15 mouse cellular contexts compared by ENCODE assay signal in the genomic region with DNA sequence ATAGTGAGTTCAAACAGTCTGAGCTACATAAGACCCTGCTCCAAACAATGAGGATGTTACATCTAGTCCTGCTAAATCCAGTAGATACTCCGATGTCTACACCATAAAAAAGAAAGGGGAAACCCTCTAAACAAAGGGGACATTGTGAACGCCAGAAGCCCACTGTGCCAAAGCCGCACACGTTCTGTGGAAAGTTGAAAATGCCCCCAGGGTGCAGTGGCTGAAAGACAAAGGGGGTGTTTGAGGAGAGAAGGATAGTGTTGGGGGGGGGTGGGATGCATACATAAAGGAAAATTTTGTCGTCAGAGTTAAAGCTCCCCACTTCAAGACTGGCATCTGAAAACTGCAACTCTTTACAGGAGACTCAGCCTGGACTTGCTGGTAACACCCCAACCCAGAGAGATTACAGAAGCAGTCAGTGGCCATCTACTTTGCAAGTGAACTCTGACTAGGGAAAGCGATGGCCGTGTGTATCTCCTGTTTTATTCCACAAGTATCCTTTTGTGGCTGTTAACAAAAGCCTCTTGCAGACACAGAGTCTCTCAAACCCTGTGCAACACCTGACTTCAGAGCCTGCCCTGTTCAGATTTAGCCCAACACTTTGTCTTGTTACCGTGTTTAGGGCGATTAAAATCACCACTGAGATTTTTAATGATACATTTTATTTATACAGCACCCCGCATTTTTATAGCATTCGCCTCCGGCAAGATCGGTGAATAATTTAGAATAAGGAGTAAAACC. TPM values are rescaled to one million over a fixed set of nuclear protein-coding genes. Genes with fewer than 3 reads are reported as not detected.
A peak's percentile ranks its signal among the peaks of the same experiment; 100 is the strongest.
DNase-seq lines count a peak whose midpoint lies in the region; ATAC-seq lines count a peak whose summit lies in the region.
"Had no signal": no experiment of that assay in that cellular context is flagged by ENCODE, and none has a peak within 500 bp of the region (broad histone marks: within the 10 kb centered on the region; RNA-seq: fewer than 3 reads in every experiment).

No protein-coding gene starts in this region.

- H3K4me2 ChIP-seq in heart, embryonic 11.5 days, result no peak overlapping the region
- H3K4me2 ChIP-seq in embryonic facial prominence, embryonic 14.5 days (ENCODE audit: low read depth, low read length), result no peak overlapping the region
- no peak overlapping the region for H3K4me2 ChIP-seq in midbrain, embryonic 11.5 days
- H3K4me2 ChIP-seq: embryonic facial prominence, embryonic 15.5 days had no signal

- intact Hi-C loops in heart, postnatal 14 days (cut with DNase I), result no loop called here

- no peak overlapping the region for H3K9ac ChIP-seq in heart, embryonic 11.5 days (ENCODE audit: low read depth, low read length)
- no peak overlapping the region for H3K9ac ChIP-seq in embryonic facial prominence, embryonic 14.5 days (ENCODE audit: low read depth, low read length)
- peak overlapping the region; percentile 16; the same call in 1 of the 2 replicates for H3K9ac ChIP-seq in midbrain, embryonic 11.5 days (ENCODE audit: low read length)
- H3K9ac ChIP-seq: embryonic facial prominence, embryonic 15.5 days; liver, postnatal 0 days had no signal

- 0 out of 2 replicates have a peak overlapping the region, but pooled peaks have one; percentile 2 for H3K27ac ChIP-seq in heart, embryonic 11.5 days (ENCODE audit: low read depth, low read length)
- no peak overlapping the region for H3K27ac ChIP-seq in embryonic facial prominence, embryonic 14.5 days (replicated peaks; ENCODE audit: low read depth, low read length)
- H3K27ac ChIP-seq in midbrain, embryonic 11.5 days (ENCODE audit: low read depth, low read length), result peak overlapping the region; percentile 78
- H3K27ac ChIP-seq: embryonic facial prominence, embryonic 15.5 days; gastrocnemius, adult 2 months had no signal

- H3K27me3 ChIP-seq in heart, embryonic 11.5 days (ENCODE audit: control insufficient read depth, insufficient read depth, low read length), result no peaks in the 10 kb centered on the region
- H3K27me3 ChIP-seq in embryonic facial prominence, embryonic 14.5 days (replicated peaks; ENCODE audit: control insufficient read depth, insufficient read depth, low read length), result no peaks in the 10 kb centered on the region
- no peaks in the 10 kb centered on the region for H3K27me3 ChIP-seq in midbrain, embryonic 11.5 days (ENCODE audit: control insufficient read depth, insufficient read depth, low read length)
- H3K27me3 ChIP-seq: embryonic facial prominence, embryonic 15.5 days had no signal

- no peak for ATAC-seq in heart, embryonic 11.5 days (replicated peaks; ENCODE audit: insufficient number of reproducible peaks, low FRiP score, low TSS enrichment)
- peak; percentile 26; the same call in 1 of the 2 replicates for ATAC-seq in embryonic facial prominence, embryonic 14.5 days (ENCODE audit: low read depth)
- ATAC-seq in midbrain, embryonic 11.5 days (ENCODE audit: low FRiP score), result peak; percentile 42
- ATAC-seq in inflammation-experienced regulatory T-cells, adult 6 months, result no peak
- ATAC-seq: liver, postnatal 0 days had no signal

- H3K36me3 ChIP-seq in heart, embryonic 11.5 days (ENCODE audit: control insufficient read depth, insufficient read depth, low read length), result peaks cover 10% of the 10 kb centered on the region; the same call in 1 of the 2 replicates
- no peaks in the 10 kb centered on the region for H3K36me3 ChIP-seq in embryonic facial prominence, embryonic 14.5 days (ENCODE audit: control insufficient read depth, insufficient read depth, low read length)
- H3K36me3 ChIP-seq in midbrain, embryonic 11.5 days (ENCODE audit: control insufficient read depth, insufficient read depth, low read length), result peaks cover 2% of the 10 kb centered on the region; the same call in 1 of the 2 replicates
- H3K36me3 ChIP-seq: embryonic facial prominence, embryonic 15.5 days had no signal

- H3K4me3 ChIP-seq in heart, embryonic 11.5 days (ENCODE audit: low read depth, low read length), result no peak overlapping the region
- no peak overlapping the region for H3K4me3 ChIP-seq in embryonic facial prominence, embryonic 14.5 days (ENCODE audit: low read depth, low read length)
- no peak overlapping the region for H3K4me3 ChIP-seq in midbrain, embryonic 11.5 days (ENCODE audit: low read depth, low read length)
- H3K4me3 ChIP-seq: embryonic facial prominence, embryonic 15.5 days; gastrocnemius, adult 2 months; megakaryocyte, embryonic 14.5 days had no signal

- 72% methylated on average over 13 of the region's 13 CpGs for WGBS in heart, embryonic 11.5 days (ENCODE audit: insufficient replicate concordance)
- 42% methylated on average over 13 of the region's 13 CpGs for WGBS in embryonic facial prominence, embryonic 14.5 days
- 42% methylated on average over 13 of the region's 13 CpGs for WGBS in midbrain, embryonic 11.5 days

- no peaks in the 10 kb centered on the region for H3K9me3 ChIP-seq in heart, embryonic 11.5 days (replicated peaks; ENCODE audit: control insufficient read depth, low read length)
- H3K9me3 ChIP-seq in embryonic facial prominence, embryonic 14.5 days (ENCODE audit: control insufficient read depth, low read length), result 0 out of 2 replicates have a peak, but pooled peaks cover 4% of the 10 kb centered on the region
- H3K9me3 ChIP-seq in midbrain, embryonic 11.5 days (ENCODE audit: control insufficient read depth, low read length), result no peaks in the 10 kb centered on the region
- H3K9me3 ChIP-seq: embryonic facial prominence, embryonic 15.5 days had no signal

- no peak for DNase-seq in heart, postnatal 14 days
- peak; percentile 20 for DNase-seq in R1 (ENCODE audit: low read depth, low spot score)
- DNase-seq in embryonic facial prominence, embryonic 14.5 days (ENCODE audit: low spot score), result peak; percentile 58
- peak; percentile 87 for DNase-seq in midbrain, embryonic 11.5 days (ENCODE audit: low spot score, missing footprints)
- no peak for DNase-seq in spleen, postnatal 36 days (ENCODE audit: low spot score in 2 of 2)
- no peak for DNase-seq in urinary bladder, postnatal 14 days (ENCODE audit: low spot score)
- DNase-seq: adrenal gland, postnatal 25 days; cerebellum, adult 11 months; gastrocnemius, adult 2 months; kidney, postnatal 36 days; liver, postnatal 0 days had no signal

- peaks cover 44% of the 10 kb centered on the region for H3K4me1 ChIP-seq in heart, embryonic 11.5 days (ENCODE audit: control insufficient read depth, insufficient read depth, low read length)
- H3K4me1 ChIP-seq in embryonic facial prominence, embryonic 14.5 days (ENCODE audit: control insufficient read depth, insufficient read depth, low read length), result peaks cover 20% of the 10 kb centered on the region
- H3K4me1 ChIP-seq in midbrain, embryonic 11.5 days (ENCODE audit: control insufficient read depth, insufficient read depth, low read length), result peaks cover 57% of the 10 kb centered on the region

RNA-seq across cellular contexts. Expression of gene Tspan18, which starts 42.9 kb away (rescaled TPM):
- 75.5 and 84.5 TPM in 2 replicates for polyA plus RNA-seq in heart, embryonic 11.5 days (2014; fragmentation: Nextera tagmentation; extraction: Ambion mirVana)
- 10 to 100 TPM; 29.9 to 32.7 TPM for total RNA-seq in heart, postnatal 14 days (2021)
- polyA plus RNA-seq in embryonic facial prominence, embryonic 14.5 days (2014; fragmentation: Nextera tagmentation; extraction: Ambion mirVana), result 31.2 and 34.5 TPM in 2 replicates
- 47.9 and 48.7 TPM in 2 replicates for polyA plus RNA-seq in midbrain, embryonic 11.5 days (2014; fragmentation: Nextera tagmentation; extraction: Ambion mirVana)
- polyA plus RNA-seq in inflammation-experienced regulatory T-cells, adult 6 months (2017; shearing (Covaris generic)), result not detected

Comparison
In these comparisons a context has a peak if more than half of its experiments do, and no peak if none do; other contexts are left out.
1. ATAC-seq: peak in embryonic facial prominence, embryonic 14.5 days (single experiment) and midbrain, embryonic 11.5 days (single experiment); none in heart, embryonic 11.5 days (single experiment) and inflammation-experienced regulatory T-cells, adult 6 months (single experiment).
2. DNase-seq: peak in R1 (single experiment), embryonic facial prominence, embryonic 14.5 days (single experiment) and midbrain, embryonic 11.5 days (single experiment); none in heart, postnatal 14 days (0 of 2), spleen, postnatal 36 days (0 of 2) and urinary bladder, postnatal 14 days (single experiment).
3. RNA of gene Tspan18, which starts 42.9 kb away (polyA plus RNA-seq): 75.5 to 84.5 TPM in heart, embryonic 11.5 days, 47.9 to 48.7 TPM in midbrain, embryonic 11.5 days and 31.2 to 34.5 TPM in embryonic facial prominence, embryonic 14.5 days; not detected in inflammation-experienced regulatory T-cells, adult 6 months; every median in the first group is over 10 times any median in the second.